Mouse (Mus musculus): ENCODE data around the gene Il12rb1. TPM values are rescaled to one million over a fixed set of nuclear protein-coding genes. Genes with fewer than 3 reads are reported as not detected.

The Il12rb1 gene
- 0.06 TPM in 1 of 2 replicates, not detected in the other for polyA plus RNA-seq (2015; fragmentation: Nextera tagmentation; extraction: Ambion mirVana)

DNA sequence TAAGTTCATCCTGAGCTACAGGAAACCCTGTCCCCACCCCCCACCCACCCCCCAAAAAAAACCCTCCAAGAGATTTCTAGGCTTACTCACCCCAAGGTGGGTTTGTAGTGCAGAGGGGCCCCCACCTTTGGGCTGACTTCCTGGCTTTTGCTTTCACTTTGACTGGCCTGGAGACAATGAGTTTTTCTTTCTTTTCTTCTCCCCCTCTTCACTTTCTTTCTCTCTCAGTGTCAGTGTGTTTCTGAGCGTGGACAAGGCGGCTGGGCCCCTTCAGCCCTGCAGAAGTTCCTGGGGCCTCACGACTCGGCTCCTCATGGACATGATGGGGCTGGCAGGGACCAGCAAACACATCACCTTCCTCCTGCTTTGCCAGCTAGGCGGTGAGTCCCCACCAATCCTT is at the start of gene Il12rb1:
TSS of gene Il12rb1 (plus strand) at position 211 of the 400 bp plus-strand sequence.

DNA sequence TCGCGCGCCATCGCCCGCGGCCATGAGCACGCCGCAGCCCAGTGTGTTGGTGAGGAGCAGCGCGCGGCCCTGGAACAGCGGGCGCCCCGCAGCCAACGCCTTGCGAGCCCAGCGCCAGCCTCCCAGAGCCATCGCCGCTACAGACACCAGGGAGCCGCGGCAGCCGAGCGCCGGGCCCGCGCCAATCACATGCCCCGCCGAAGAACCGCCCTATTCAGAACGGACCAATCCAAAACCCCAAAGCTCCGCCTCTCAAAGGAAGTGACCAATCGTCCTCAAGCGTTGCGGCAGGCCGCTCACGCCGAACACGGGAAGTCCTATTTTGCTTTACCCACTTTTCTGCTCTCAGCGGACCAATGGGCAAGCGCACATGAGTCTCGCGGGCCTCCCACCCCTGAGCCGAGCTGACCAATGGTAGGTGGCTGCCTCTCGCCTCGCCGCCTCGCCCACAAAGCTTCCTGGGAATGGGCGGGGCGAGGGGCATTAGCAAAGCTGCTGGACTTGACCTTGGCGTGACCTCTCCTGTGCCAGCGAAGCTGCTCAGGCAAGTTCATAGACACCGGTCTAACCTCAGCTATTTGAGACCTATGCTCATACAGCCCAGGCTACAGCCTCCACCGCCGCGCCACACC is 47.4 kb upstream of the Il12rb1 start, which contains the start of gene Mpv17l2:
TSS of gene Mpv17l2 (minus strand) at position 172 of the 632 bp plus-strand sequence.

DNA sequence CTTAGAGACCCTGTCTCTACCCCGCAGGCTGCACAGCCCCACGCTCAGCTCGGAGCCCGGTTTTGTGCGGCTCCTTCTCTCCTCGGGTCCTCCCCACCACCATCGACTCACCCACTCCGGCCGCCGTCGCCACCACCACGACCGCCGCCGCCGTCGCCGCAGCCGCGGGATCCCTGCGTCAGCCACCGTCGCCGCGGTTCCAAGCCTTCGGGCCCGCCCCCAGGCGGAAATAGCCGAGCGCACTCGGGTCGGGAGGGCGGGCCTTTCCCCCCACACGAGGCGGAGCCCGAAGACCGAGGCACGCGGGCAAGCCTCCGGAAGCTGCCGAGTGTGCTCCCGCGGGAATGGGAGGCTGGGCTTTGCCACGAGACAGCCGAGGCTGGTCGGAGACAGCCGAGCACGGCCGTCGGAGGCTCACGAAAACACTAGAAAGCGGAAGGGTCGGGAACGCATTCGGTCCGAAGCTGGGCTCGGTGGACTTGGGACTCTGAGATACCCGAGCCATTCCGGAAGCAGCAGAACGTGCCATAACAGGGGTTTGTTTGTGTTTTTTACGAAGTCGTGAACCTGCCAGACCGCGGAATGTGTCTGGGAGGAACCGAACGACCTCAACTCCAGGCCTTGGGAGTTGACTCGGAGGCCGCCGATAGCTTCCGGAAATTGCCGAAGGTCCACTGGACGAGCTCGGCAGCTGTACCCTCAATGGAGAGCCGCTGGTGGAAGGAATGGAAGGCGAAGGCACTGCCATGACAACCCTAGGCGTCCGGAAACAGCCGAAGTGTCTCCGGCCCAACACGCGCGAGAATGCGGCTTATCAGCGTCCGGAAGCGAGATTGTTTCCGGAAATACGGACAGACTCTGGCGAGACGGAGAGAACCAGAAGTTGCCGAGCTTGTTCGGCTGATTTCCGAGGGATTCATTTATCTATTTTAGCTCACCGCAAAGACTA is 31.5 kb upstream of the Il12rb1 start, which contains the start of gene Pik3r2:
TSS of gene Pik3r2 (minus strand) at position 218 of the 949 bp plus-strand sequence.

DNA sequence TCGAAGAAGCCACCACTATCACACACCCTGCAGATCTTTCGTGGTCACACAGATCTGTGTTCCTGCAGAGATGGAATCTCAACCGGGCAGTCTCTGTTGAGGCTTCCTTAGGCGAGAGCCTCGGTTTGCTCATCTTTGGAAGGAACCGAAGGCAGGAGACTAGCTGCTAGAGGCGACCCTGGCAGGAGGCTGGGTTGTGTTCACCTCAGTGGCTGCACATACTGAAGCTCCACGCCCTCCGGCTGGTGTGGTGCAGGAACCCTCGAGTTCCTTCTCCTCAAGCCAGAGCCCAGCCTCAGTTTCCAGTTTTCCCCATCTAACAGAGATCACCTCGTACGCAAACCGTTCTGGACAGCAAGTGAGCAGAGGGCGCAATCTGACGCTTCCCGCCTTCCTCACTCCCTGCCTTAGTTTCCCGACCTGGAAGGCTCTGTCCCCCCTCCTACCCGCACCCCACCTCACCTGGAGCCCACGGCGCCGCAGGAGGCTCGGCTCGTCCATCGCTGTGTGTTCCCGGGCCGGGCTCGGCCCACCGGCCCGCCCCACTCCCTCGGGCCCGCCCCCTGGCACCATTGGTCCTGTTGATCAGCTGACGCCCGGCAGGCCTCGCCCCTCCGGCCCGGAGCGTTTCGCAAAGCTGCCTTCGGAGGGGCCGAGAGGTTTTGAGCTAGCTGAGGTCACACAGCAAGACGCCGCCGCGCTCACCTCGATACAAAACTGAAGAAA is 3.6 kb upstream of the Il12rb1 start, which contains the start of gene Mast3:
TSS of gene Mast3 (minus strand) at position 574 of the 726 bp plus-strand sequence.

DNA sequence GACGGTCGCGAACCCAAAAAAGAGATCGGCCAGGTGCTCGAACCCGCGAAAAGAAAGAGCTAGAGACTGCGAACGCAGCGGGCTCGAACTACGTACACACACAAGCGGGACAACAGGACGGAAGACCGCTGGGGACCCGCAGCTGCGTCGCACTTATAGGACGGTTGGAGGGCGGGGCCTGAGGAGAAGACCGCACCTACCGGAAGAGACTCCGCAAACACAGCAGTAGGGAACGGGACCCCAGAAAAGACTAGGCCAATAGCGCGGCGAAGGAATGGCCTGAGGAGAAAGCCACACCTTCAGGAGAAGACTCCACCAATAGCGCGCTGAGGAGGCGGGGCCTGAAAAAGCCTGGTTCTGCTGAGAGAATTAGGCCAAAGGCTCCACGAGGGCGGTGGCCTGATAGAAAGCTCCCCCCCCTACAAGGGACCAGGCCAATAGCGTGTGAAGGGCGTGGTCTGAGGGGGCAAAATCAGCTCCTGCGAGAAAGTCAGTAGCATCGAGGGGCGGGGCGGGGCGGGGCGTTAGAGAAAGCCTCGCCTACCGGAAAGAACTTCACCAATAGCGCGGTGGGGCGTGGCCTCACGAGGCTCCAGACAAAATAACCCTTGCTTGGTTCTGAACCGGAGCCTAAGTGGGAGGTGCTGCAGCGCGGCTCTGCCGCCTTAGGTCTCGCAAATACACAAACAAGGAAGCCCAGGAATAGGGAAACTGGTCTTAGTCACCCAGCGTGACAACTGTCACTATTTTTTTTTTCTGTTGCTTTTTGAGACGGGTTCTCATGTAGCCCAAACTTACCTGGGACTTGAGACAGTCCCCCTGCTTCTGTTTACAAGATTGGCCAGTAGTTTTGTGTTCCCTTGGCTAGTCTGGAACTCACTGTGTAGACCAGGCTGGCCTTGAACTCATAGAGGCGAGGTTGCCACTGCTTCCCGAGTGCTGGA is 31.4 kb downstream of the Il12rb1 start, which contains the start of gene Arrdc2:
TSS of gene Arrdc2 (minus strand) at position 313 of the 944 bp plus-strand sequence.

DNA sequence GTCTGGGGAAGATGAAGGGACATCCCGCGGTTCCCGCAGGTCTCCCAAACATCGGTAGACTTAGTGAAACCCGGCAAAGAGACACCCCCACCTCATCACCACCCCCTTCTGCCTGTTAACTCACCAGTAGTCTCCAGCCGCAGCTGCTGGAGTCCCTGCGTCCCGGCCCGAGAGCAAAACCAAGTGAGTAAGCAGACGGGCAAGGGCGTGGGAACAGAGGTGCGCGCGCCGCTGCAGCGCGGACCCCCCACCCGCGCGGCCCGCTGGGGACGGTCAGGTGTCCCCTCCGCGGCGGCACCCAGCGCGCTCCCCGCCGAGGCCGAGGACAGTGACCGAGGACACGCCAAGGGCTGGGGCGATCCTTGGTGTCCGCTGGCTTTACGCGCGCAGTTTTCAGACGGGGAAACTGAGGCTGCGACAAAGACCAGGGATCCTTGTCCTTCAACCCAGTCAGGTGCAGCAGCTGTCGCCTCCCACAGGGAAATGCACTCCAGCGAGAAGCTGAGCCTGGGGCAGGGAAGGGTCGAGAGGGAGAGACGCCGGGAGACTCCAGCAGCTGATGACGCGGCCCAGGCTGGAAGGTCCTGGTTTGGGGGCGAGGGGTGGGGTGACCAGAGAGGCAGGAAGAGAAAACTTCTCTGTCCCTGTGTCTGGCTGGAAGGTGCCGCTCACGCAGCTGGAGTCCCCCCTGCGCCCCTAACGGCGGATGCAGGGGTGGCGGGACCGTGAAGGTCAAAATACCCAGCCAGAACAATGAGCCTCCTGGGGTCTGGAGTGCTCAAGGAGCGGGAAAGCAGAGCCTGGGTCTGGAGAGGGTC is 54.8 kb downstream of the Il12rb1 start, which contains the start of gene Kcnn1:
TSS of gene Kcnn1 (minus strand) at position 435 of the 818 bp plus-strand sequence.

Small RNA genes lying within 50 kb of the gene (microRNA-seq; reads per million reads assigned to microRNA genes)
- not detected for gene Mir7240

Other genes with a start within 250 kb of the Il12rb1 start
- 25.1 and 27.7 TPM in 2 replicates for gene Isyna1, start 214.1 kb upstream of the Il12rb1 start, polyA plus RNA-seq (2015; fragmentation: Nextera tagmentation; extraction: Ambion mirVana)
- 71.0 and 78.8 TPM in 2 replicates for gene Ssbp4, start 199.6 kb upstream of the Il12rb1 start, polyA plus RNA-seq (2015; fragmentation: Nextera tagmentation; extraction: Ambion mirVana)
- 4.4 and 6.6 TPM in 2 replicates for gene Lrrc25, start 192.3 kb upstream of the Il12rb1 start, polyA plus RNA-seq (2015; fragmentation: Nextera tagmentation; extraction: Ambion mirVana)
- 0.79 and 2.8 TPM in 2 replicates for gene Gdf15, start 176.0 kb upstream of the Il12rb1 start, polyA plus RNA-seq (2015; fragmentation: Nextera tagmentation; extraction: Ambion mirVana)
- gene Pgpep1, start 148.1 kb upstream of the Il12rb1 start, polyA plus RNA-seq (2015; fragmentation: Nextera tagmentation; extraction: Ambion mirVana), result 19.2 and 24.1 TPM in 2 replicates
- gene Lsm4, start 135.2 kb upstream of the Il12rb1 start, polyA plus RNA-seq (2015; fragmentation: Nextera tagmentation; extraction: Ambion mirVana), result 119 and 132 TPM in 2 replicates
- 41.5 and 52.0 TPM in 2 replicates for gene Jund, start 109.5 kb upstream of the Il12rb1 start, polyA plus RNA-seq (2015; fragmentation: Nextera tagmentation; extraction: Ambion mirVana)
- gene Iqcn, start 105.0 kb upstream of the Il12rb1 start, polyA plus RNA-seq (2015; fragmentation: Nextera tagmentation; extraction: Ambion mirVana), result 0.04 TPM in 1 of 2 replicates, not detected in the other
- 0.19 and 0.20 TPM in 2 replicates for gene Gm3336, start 89.9 kb upstream of the Il12rb1 start, polyA plus RNA-seq (2015; fragmentation: Nextera tagmentation; extraction: Ambion mirVana)
- 0.05 and 0.10 TPM in 2 replicates for gene Pde4c, start 84.7 kb upstream of the Il12rb1 start, polyA plus RNA-seq (2015; fragmentation: Nextera tagmentation; extraction: Ambion mirVana)
- 9.9 and 10.0 TPM in 2 replicates for gene Rab3a, start 53.8 kb upstream of the Il12rb1 start, polyA plus RNA-seq (2015; fragmentation: Nextera tagmentation; extraction: Ambion mirVana)
- 49.0 and 49.6 TPM in 2 replicates for gene Mpv17l2, start 47.5 kb upstream of the Il12rb1 start, polyA plus RNA-seq (2015; fragmentation: Nextera tagmentation; extraction: Ambion mirVana)
- 27.2 and 27.8 TPM in 2 replicates for gene Pik3r2, start 31.7 kb upstream of the Il12rb1 start, polyA plus RNA-seq (2015; fragmentation: Nextera tagmentation; extraction: Ambion mirVana)
- 4.8 and 6.3 TPM in 2 replicates for gene Mast3, start 3.4 kb upstream of the Il12rb1 start, polyA plus RNA-seq (2015; fragmentation: Nextera tagmentation; extraction: Ambion mirVana)
- 4.0 and 5.5 TPM in 2 replicates for gene Arrdc2, start 31.3 kb downstream of the Il12rb1 start, polyA plus RNA-seq (2015; fragmentation: Nextera tagmentation; extraction: Ambion mirVana)
- gene Kcnn1, start 54.8 kb downstream of the Il12rb1 start, polyA plus RNA-seq (2015; fragmentation: Nextera tagmentation; extraction: Ambion mirVana), result 1.2 and 1.4 TPM in 2 replicates
- 73.6 and 78.0 TPM in 2 replicates for gene Ccdc124, start 65.5 kb downstream of the Il12rb1 start, polyA plus RNA-seq (2015; fragmentation: Nextera tagmentation; extraction: Ambion mirVana)
- gene Slc5a5, start 84.3 kb downstream of the Il12rb1 start, polyA plus RNA-seq (2015; fragmentation: Nextera tagmentation; extraction: Ambion mirVana), result 0.66 and 1.1 TPM in 2 replicates
- gene Rpl18a, start 89.0 kb downstream of the Il12rb1 start, polyA plus RNA-seq (2015; fragmentation: Nextera tagmentation; extraction: Ambion mirVana), result 3,897 and 4,512 TPM in 2 replicates
- gene Map1s, start 97.5 kb downstream of the Il12rb1 start, polyA plus RNA-seq (2015; fragmentation: Nextera tagmentation; extraction: Ambion mirVana), result 31.9 and 35.1 TPM in 2 replicates